Mouse (Mus musculus) midbrain, embryonic 13.5 days (tissue): ENCODE measurements around the gene Hist1h1c. TPM values are rescaled to one million over a fixed set of nuclear protein-coding genes. Genes with fewer than 3 reads are reported as not detected.
"Not testable (repeated sequence)": the region's sequence is repeated elsewhere in the genome, so short reads cannot be mapped to it uniquely, and the experiment has no call there.

ENCODE experiments used
- ATAC-seq: fragments of 200-750 bp; cut with Nextera tagmentation; 2 replicates; pipeline ENCODE4 v1.8.0; 2017; ENCODE audit warnings: mild to moderate bottlenecking, moderate TSS enrichment, moderate library complexity
- H3K27ac ChIP-seq: fragments of 300-500 bp; sonication (generic); 2 replicates; pipeline ENCODE4 v1.5.1; 2015; ENCODE audit warnings: inconsistent platforms, mild to moderate bottlenecking, moderate library complexity
- H3K27me3 ChIP-seq: fragments of 300-500 bp; sonication (generic); 2 replicates; pipeline ENCODE4 v1.6.1; 2015; ENCODE audit warnings: mild to moderate bottlenecking, inconsistent platforms
- H3K36me3 ChIP-seq: fragments of 300-500 bp; sonication (generic); 2 replicates; pipeline ENCODE4 v1.6.1; 2015; ENCODE audit warnings: mild to moderate bottlenecking, inconsistent platforms
- H3K4me1 ChIP-seq: fragments of 300-500 bp; sonication (generic); replicated peaks from 2 replicates; pipeline ENCODE4 v1.6.1; 2015; ENCODE audit warnings: inconsistent platforms
- H3K4me2 ChIP-seq: fragments of 300-500 bp; sonication (generic); replicated peaks from 2 replicates; pipeline ENCODE4 v1.6.1; 2015; ENCODE audit warnings: moderate library complexity, mild to moderate bottlenecking, inconsistent platforms
- H3K4me3 ChIP-seq: fragments of 300-500 bp; sonication (generic); replicated peaks from 2 replicates; pipeline ENCODE4 v1.5.1; 2015; ENCODE audit warnings: mild to moderate bottlenecking, inconsistent platforms
- H3K9ac ChIP-seq: fragments of 300-500 bp; sonication (generic); replicated peaks from 2 replicates; pipeline ENCODE4 v1.6.1; 2015; ENCODE audit warnings: mild to moderate bottlenecking, inconsistent platforms
- H3K9me3 ChIP-seq: fragments of 300-500 bp; sonication (generic); 2 replicates; pipeline ENCODE4 v1.6.1; 2016; ENCODE audit warnings: mild to moderate bottlenecking, inconsistent platforms
- whole genome bisulfite sequencing: fragments of 180-500 bp; shearing (Covaris S2); methylation state at CpG from one replicate; pipeline ENCODE4 v1.1.7; 2015; 5-methylcytosine and 5-hydroxymethylcytosine counted together
- polyA plus RNA-seq: library from polyadenylated mRNA; unstranded; fragments of >200 nt; fragmentation: Nextera tagmentation; extraction: Ambion mirVana; gene quantifications from 2 replicates; pipeline ENCODE4 v1.2.1, GENCODE M21; 2015

Gene Hist1h1c
- polyA plus RNA-seq, 1 experiment from 2014 or later = 11.1 TPM

DNA sequence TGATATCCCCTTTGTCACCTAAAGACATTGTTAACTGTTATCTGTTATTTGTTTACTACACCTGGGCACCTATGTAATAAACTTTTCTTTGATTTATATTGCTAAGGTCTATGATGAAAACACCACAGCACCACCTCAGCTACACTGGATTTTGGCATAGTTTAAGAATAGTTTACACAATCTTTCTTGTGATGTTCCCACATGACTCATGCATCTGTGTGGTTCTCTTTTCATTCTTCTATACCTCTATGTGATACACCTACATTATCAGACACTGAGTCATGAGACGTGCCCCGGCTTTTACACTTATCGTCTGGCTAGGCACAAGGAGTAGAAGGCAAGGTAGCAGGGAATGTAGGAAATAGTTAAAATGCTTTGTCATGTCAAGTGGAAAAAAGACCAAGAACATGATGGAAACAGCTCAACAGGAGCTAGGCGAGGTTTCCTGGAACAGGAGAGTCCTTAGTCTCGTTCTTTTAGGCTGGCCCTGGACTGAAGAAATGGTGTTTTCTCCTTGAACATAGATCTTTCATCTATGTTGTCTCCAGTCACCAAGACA, 11.0 kb downstream of the Hist1h1c start:
- Histone ChIP-seq H3K4me2 (no peak overlapping the region), H3K27ac (no peak overlapping the region), H3K9me3 (no peaks in the 10 kb centered on the region), H3K4me1 (peaks cover 31% of the 10 kb centered on the region), H3K4me3 (no peak overlapping the region), H3K36me3 (no peaks in the 10 kb centered on the region), H3K27me3 (no peaks in the 10 kb centered on the region), H3K9ac (no peak overlapping the region)
- no peak for ATAC-seq
- WGBS = 91% methylated on average over 5 of the region's 5 CpGs

DNA sequence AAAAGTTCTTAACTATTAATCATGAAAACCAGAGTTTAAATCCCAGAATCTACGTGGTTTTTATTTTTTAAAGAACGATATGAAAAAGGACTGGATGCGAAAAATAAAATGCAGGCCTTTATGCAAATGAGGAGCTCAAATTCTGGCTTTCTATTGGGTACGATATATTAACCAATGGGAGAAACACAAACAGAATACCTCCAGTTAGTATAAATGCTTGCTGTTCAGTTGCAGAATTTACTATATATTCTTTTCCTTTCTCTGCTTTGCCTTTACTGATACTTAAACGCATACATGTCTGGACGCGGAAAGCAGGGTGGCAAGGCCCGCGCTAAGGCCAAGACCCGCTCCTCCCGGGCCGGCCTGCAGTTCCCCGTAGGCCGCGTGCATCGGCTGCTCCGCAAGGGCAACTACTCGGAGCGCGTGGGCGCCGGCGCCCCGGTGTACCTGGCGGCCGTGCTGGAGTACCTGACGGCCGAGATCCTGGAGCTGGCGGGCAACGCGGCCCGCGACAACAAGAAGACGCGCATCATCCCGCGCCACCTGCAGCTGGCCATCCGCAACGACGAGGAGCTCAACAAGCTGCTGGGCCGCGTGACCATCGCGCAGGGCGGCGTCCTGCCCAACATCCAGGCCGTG, 12.3 kb downstream of the Hist1h1c start, which contains the start of gene Hist1h2ab:
Hist1h2ab (plus strand) TSS at position 288 of the 639 bp plus-strand sequence.
- not testable (repeated sequence) for H3K9me3 ChIP-seq, H3K36me3 ChIP-seq, H3K27me3 ChIP-seq
- peaks cover 25% of the 10 kb centered on the region for H3K4me1 ChIP-seq
- ATAC-seq = peak; percentile 57
- WGBS = 1% methylated on average over 28 of the region's 47 CpGs
- H3K4me3 ChIP-seq = peak within 1 kb of the TSS; percentile 43
- H3K4me2 ChIP-seq = peak within 1 kb of the TSS; percentile 68
- peak within 1 kb of the TSS; percentile 61 for H3K9ac ChIP-seq
- H3K27ac ChIP-seq = peak within 1 kb of the TSS; percentile 93

DNA sequence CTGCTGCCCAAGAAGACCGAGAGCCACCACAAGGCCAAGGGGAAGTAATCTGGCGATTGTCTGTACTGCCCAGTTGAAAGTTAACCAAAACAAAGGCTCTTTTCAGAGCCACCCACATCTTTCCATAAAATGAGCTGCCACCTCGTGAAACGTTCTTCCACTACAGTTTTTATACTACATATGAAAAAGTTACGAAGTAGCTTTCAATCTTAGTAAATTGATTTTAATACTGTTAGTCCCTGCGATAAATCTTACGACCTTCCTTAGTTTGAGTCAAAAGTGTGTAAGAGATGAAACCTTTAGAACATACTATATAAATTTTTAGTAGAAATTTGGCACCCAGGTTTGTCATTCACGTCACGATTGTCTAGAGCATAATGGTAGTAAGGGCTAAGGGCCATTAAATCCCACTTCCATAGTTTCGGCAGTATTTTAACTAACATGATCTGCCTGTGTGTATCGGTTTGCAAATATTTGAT, 12.9 kb downstream of the Hist1h1c start:
- ATAC-seq = peak; percentile 17
- Histone ChIP-seq H3K9ac (peak overlapping the region; percentile 61), H3K4me3 (peak overlapping the region; percentile 43), H3K36me3 (no peaks in the 10 kb centered on the region), H3K27me3 (no peaks in the 10 kb centered on the region), H3K27ac (peak overlapping the region; percentile 93), H3K9me3 (no peaks in the 10 kb centered on the region), H3K4me1 (peaks cover 25% of the 10 kb centered on the region), H3K4me2 (peak overlapping the region; percentile 68)
- under 1% methylated on average over 11 of the region's 11 CpGs for WGBS

DNA sequence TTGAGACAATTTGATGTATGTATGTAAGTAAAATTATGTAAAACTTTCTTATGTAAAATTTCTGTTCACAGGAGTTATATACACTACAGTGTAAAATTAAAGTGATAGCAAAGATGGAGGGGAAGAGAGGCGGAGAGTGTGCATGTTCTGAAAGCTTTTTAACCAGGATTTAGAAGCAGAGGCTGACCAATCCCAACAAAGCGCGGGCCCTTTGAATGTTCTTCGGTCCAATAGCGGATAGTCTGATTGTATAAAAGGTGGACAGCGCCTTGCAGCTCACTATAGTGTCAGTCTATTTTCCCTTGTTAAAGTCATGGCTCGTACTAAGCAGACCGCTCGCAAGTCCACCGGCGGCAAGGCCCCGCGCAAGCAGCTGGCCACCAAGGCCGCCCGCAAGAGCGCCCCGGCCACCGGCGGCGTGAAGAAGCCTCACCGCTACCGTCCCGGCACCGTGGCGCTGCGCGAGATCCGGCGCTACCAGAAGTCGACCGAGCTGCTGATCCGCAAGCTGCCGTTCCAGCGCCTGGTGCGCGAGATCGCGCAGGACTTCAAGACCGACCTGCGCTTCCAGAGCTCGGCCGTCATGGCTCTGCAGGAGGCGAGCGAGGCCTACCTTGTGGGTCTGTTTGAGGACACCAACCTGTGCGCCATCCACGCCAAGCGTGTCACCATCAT, 13.6 kb downstream of the Hist1h1c start, which contains the start of gene Hist1h3b:
Hist1h3b (plus strand) TSS at position 201 of the 675 bp plus-strand sequence.
- H3K36me3 ChIP-seq, H3K27me3 ChIP-seq, H3K9me3 ChIP-seq: not testable (repeated sequence)
- Histone ChIP-seq H3K9ac (peak within 1 kb of the TSS; percentile 61), H3K27ac (peak within 1 kb of the TSS; percentile 93), H3K4me1 (peaks cover 23% of the 10 kb centered on the region), H3K4me3 (peak within 1 kb of the TSS; percentile 43), H3K4me2 (peak within 1 kb of the TSS; percentile 68)
- WGBS = 0% methylated on average over 17 of the region's 47 CpGs
- ATAC-seq = peak; percentile 85

DNA sequence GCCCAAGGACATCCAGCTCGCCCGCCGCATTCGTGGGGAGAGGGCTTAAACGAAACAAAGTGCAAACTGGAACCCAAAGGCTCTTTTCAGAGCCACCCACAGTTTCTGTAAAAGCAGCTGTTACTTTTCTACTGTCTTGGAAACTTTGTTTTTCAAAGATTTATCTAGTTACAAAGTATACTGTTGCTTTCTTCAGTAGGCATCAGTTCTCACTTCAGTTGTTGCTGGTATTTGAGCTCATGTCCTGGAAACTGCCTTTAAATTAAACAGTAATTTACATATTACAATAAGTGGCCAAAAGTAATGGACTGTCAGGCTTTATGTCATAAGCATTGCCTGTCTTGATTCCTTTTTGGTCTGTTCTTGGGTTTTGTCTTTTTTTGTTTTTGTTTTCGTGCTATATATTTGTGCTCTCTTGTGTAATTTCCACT, 14.1 kb downstream of the Hist1h1c start:
- Histone ChIP-seq H3K9ac (no peak overlapping the region), H3K4me1 (peaks cover 23% of the 10 kb centered on the region), H3K4me2 (peak overlapping the region; percentile 56), H3K36me3 (no peaks in the 10 kb centered on the region), H3K9me3 (no peaks in the 10 kb centered on the region), H3K27ac (0 out of 2 replicates have a peak overlapping the region, but pooled peaks have one; percentile 15), H3K4me3 (peak overlapping the region; percentile 28), H3K27me3 (no peaks in the 10 kb centered on the region)
- WGBS = 2% methylated on average over 6 of the region's 6 CpGs
- ATAC-seq = no peak

DNA sequence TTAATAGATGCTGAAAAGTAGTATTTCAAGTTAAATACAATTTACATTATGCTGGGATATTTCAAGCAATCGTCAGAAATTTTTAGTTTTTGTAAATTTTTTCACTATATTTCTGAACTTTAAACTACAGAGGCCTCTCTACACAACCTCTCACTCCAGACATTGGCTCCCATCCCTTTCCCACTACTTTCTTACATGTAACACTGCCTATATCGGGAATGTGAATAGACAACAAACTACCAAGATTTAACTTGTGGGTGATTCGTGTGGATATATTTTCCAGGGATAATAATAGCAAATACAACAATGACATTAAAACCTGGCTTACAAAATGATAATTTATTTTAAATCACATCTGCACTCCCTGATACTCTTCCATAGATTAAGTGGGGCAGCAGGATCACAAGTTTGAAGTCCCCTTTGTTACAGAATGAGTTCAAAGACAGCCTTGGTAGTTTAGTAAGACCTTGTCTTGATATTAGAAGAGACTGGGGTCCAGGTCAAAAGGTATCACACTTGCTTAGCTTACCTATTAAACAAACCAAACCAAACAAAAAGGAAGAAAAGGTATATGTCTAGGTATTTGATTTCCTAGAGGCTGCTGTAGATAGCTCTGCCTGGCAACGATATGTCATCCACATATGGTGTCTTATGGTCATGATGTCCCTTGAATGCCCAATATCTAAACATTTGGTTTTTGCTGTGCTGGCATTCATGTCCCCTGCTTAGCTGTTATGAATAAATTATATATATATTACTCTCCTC, 14.9 kb downstream of the Hist1h1c start:
- Histone ChIP-seq H3K27ac (no peak overlapping the region), H3K9ac (no peak overlapping the region), H3K27me3 (no peaks in the 10 kb centered on the region), H3K36me3 (no peaks in the 10 kb centered on the region), H3K4me2 (peak overlapping the region; percentile 56; the same call in 1 of the 2 replicates), H3K4me3 (no peak overlapping the region), H3K4me1 (peaks cover 15% of the 10 kb centered on the region), H3K9me3 (no peaks in the 10 kb centered on the region)
- WGBS = 60% methylated on average over 4 of the region's 4 CpGs
- no peak for ATAC-seq

DNA sequence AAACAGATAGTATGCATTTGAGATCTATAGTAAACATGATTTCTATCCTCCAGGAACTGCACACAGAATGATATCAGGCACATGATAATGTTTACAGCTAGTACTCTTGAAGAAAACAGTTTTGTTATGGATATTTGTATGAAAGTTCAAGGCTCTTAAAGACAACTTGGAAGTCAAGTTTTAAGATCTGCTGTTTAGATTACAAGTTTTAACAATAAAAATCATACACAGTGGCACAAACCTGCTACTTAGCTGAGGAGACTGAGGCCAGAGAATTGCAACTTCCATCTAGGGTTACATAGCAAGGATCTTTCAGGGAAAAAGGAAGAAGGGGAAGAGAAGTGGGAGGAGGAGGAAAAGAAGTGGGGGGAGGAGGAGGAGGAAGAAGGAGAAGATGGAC, 16.4 kb downstream of the Hist1h1c start:
- H3K9ac ChIP-seq = no peak overlapping the region
- ATAC-seq = no peak
- no peak overlapping the region for H3K4me3 ChIP-seq

DNA sequence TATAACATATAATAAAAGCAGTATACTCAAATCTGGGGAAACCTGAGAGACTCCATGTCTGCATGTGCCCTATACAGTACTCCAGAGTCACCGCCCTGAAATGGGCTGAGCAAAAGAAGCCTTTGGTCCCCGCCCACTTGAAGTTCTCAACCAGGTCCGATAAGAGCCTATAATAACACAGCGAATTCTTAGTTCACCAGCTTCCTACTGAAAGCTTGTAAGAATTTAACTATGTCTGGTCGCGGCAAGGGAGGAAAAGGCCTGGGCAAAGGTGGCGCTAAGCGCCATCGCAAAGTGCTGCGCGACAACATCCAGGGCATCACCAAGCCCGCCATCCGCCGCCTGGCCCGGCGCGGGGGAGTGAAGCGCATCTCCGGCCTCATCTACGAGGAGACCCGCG, 18.2 kb downstream of the Hist1h1c start, which contains the start of gene Hist1h4b:
Hist1h4b (plus strand) TSS at position 224 of the 400 bp plus-strand sequence.
- Histone ChIP-seq H3K27ac (peak within 1 kb of the TSS; percentile 82), H3K9ac (peak within 1 kb of the TSS; percentile 64), H3K9me3 (no peaks in the 10 kb centered on the region), H3K27me3 (no peaks in the 10 kb centered on the region), H3K36me3 (no peaks in the 10 kb centered on the region), H3K4me2 (peak within 1 kb of the TSS; percentile 64), H3K4me1 (peaks cover 24% of the 10 kb centered on the region), H3K4me3 (peak within 1 kb of the TSS; percentile 38)
- WGBS = under 1% methylated on average over 17 of the region's 22 CpGs
- ATAC-seq = peak; percentile 72

More for the DNA sequence above, 16.4 kb downstream of the Hist1h1c start:
- no peaks in the 10 kb centered on the region for H3K36me3 ChIP-seq
- no peaks in the 10 kb centered on the region for H3K27me3 ChIP-seq
- H3K4me1 ChIP-seq = peaks cover 18% of the 10 kb centered on the region
- no peaks in the 10 kb centered on the region for H3K9me3 ChIP-seq
- H3K4me2 ChIP-seq = no peak overlapping the region
- H3K27ac ChIP-seq = no peak overlapping the region

DNA sequence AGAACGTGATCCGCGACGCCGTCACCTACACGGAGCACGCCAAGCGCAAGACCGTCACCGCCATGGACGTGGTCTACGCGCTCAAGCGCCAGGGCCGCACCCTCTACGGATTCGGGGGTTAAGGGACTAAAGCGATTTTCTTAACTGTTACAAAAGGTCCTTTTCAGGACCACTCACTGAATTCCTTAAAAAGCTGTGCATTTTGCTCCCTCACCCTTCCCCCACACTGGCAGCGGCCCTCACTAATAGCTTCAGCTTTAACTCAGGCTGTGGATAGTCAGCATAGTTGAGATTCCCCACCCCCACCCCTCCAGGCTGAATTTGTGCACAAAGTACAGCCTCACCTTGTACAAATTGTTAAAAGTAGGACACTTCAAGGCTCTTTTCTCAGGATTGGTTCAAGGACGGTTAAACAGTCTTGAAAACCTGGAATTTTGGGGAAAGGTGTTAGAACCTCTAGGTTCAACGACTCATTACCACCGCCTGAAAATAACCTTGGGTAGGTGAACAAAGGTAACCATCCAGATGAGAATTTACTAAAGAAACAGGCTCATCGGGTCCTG, 18.7 kb downstream of the Hist1h1c start:
- Histone ChIP-seq H3K27me3 (no peaks in the 10 kb centered on the region), H3K4me3 (peak overlapping the region; percentile 38), H3K27ac (peak overlapping the region; percentile 82), H3K4me1 (peaks cover 24% of the 10 kb centered on the region), H3K9me3 (no peaks in the 10 kb centered on the region), H3K36me3 (no peaks in the 10 kb centered on the region), H3K4me2 (peak overlapping the region; percentile 64), H3K9ac (peak overlapping the region; percentile 64)
- peak; percentile 18; the same call in 1 of the 2 replicates for ATAC-seq
- 2% methylated on average over 19 of the region's 23 CpGs for WGBS

DNA sequence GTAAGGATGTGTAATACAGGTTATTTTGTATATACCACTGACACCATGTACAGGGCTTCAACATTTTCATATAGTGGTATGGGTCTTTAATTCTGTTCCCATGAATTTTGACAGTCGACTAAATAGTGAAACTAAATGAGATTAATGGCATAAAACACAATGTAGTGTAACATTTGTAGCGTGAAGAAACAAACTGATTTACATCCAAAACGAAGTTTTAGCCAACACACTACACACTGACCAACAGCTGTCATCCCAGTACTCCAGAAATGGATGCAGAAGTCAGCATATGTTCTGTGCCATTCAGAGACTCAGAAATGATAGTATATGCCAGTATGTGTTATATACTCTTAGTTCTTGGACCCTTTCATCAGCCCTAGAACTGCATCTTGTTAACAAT, 19.3 kb downstream of the Hist1h1c start:
- H3K4me2 ChIP-seq = no peak overlapping the region

DNA sequence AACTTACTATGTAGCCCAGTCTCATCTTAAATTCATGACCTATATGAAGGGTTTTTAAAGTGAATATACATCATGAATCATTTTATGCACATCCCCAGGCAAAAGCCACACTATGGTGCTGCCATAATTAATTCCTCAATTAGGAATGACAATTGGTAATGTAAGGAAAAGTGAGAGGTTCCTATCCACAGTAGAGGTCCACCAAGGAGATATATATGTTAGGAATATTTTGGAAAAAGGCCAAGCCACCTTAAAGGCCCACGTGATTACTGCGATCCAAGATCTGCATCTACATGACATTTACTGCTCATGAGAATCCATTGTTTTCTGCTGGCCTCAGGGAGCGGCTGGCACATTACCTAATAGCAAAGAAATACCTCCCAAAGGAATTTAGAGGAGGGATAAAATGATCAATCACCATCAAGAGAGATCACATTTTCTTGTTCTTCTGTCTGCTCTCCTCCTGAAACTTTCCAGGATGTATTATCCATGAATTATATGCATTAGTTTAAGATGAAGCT, 20.7 kb downstream of the Hist1h1c start:
- no peak overlapping the region for H3K4me3 ChIP-seq
- 83% methylated on average over 3 of the region's 3 CpGs for WGBS
- H3K27ac ChIP-seq = no peak overlapping the region
- no peak overlapping the region for H3K4me2 ChIP-seq
- ATAC-seq = no peak
- H3K36me3 ChIP-seq = no peaks in the 10 kb centered on the region
- H3K9ac ChIP-seq = no peak overlapping the region
- H3K4me1 ChIP-seq = peaks cover 32% of the 10 kb centered on the region
- H3K9me3 ChIP-seq = no peaks in the 10 kb centered on the region
- H3K27me3 ChIP-seq = no peaks in the 10 kb centered on the region

More for the DNA sequence above, 19.3 kb downstream of the Hist1h1c start:
- no peak overlapping the region for H3K27ac ChIP-seq
- H3K36me3 ChIP-seq = no peaks in the 10 kb centered on the region
- 50% methylated on average over 3 of the region's 3 CpGs for WGBS
- H3K4me3 ChIP-seq = no peak overlapping the region
- no peaks in the 10 kb centered on the region for H3K27me3 ChIP-seq
- ATAC-seq = no peak
- no peak overlapping the region for H3K9ac ChIP-seq
- H3K9me3 ChIP-seq = no peaks in the 10 kb centered on the region
- peaks cover 23% of the 10 kb centered on the region for H3K4me1 ChIP-seq
